Mouse (Mus musculus) kidney, postnatal 0 days (tissue): ENCODE results near the gene Cnn1. TPM values are rescaled to one million over a fixed set of nuclear protein-coding genes. Genes with fewer than 3 reads are reported as not detected.
A peak's percentile ranks its signal among the peaks of the same experiment; 100 is the strongest.

Experiments used
- ATAC-seq: fragments of 200-750 bp; cut with Nextera tagmentation; replicated peaks from 2 replicates; pipeline ENCODE4 v1.8.0; 2017; ENCODE audit warnings: low read depth, moderate number of reproducible peaks, moderate TSS enrichment, moderate library complexity; ENCODE audit not compliant: low FRiP score
- DNase-seq: peaks from one replicate; pipeline ENCODE4 v3.0.0-alpha.2; 2016; ENCODE audit warnings: low spot score
- H3K27ac ChIP-seq: fragments of 300-500 bp; sonication (generic); 2 replicates; pipeline ENCODE4 v1.5.1; 2014; ENCODE audit warnings: mild to moderate bottlenecking
- H3K27me3 ChIP-seq: fragments of 300-500 bp; sonication (generic); 2 replicates; pipeline ENCODE4 v1.6.1; 2014; ENCODE audit warnings: low read length, mixed read lengths; ENCODE audit not compliant: insufficient read depth
- H3K36me3 ChIP-seq: fragments of 300-500 bp; sonication (generic); 2 replicates; pipeline ENCODE4 v1.6.1; 2014; ENCODE audit warnings: low read length, mixed read lengths; ENCODE audit not compliant: insufficient read depth
- H3K4me1 ChIP-seq: fragments of 300-500 bp; sonication (generic); replicated peaks from 2 replicates; pipeline ENCODE4 v1.6.1; 2014; ENCODE audit warnings: antibody characterized with exemption, low read length, mixed read lengths; ENCODE audit not compliant: insufficient read depth
- H3K4me2 ChIP-seq: fragments of 300-500 bp; sonication (generic); 2 replicates; pipeline ENCODE4 v1.6.1; 2014; ENCODE audit warnings: mild to moderate bottlenecking, low read length, moderate library complexity, mixed read lengths
- H3K4me3 ChIP-seq: fragments of 300-500 bp; sonication (generic); replicated peaks from 2 replicates; pipeline ENCODE4 v1.5.1; 2014; ENCODE audit warnings: low read depth, low read length
- H3K9ac ChIP-seq: fragments of 300-500 bp; sonication (generic); 2 replicates; pipeline ENCODE4 v1.6.1; 2014; ENCODE audit warnings: low read depth, low read length
- H3K9me3 ChIP-seq: fragments of 300-500 bp; sonication (generic); replicated peaks from 2 replicates; pipeline ENCODE4 v1.6.1; 2016; ENCODE audit warnings: low read length, inconsistent platforms, mixed read lengths
- CTCF ChIP-seq: IDR thresholded peaks from 2 replicates; pipeline ENCODE4 v1.5.1; 2016; ENCODE audit warnings: antibody characterized with exemption, low read depth, mild to moderate bottlenecking, moderate library complexity
- WGBS: fragments of 180-500 bp; shearing (Covaris S2); extraction: QIAGEN DNeasy Blood & Tissue Kit; methylation state at CpG from one replicate; pipeline ENCODE4 v1.1.7; 2014; 5-methylcytosine and 5-hydroxymethylcytosine counted together
- polyA plus RNA-seq: library from polyadenylated mRNA; unstranded; fragments of >200 nt; fragmentation: Nextera tagmentation; extraction: Ambion mirVana; gene quantifications from 2 replicates; pipeline ENCODE4 v1.2.1, GENCODE M21; 2015

Gene Cnn1
- polyA plus RNA-seq, 1 experiment from 2014 or later: 30.8 TPM

DNA sequence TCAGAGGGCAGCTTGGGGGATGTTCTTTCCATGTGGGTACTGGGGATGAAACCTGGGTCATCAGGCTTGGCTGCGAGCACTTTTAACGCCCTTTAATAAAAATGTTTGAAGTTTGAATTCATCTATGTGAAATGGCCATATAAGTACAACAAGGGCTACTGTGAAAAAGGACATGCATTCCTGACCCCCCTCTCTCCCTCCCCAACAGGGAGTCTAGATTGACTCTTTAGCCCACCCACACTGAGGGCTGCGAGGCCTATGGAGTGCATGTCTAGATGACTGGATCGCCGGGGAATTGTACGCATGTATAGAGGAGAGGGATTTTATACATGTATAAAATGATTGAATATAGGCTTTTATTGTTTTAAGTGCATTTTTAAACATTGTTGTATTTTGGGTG lies 13.0 kb upstream of the Cnn1 start:
- no peak for TF ChIP-seq CTCF
- ATAC-seq (no peak), DNase-seq (peak; percentile 56)
- Histone ChIP-seq H3K36me3 (no peaks in the 10 kb centered on the region), H3K27me3 (no peaks in the 10 kb centered on the region), H3K4me3 (peak overlapping the region; percentile 67), H3K9ac (peak overlapping the region; percentile 63), H3K4me1 (no peaks in the 10 kb centered on the region), H3K4me2 (peak overlapping the region; percentile 64), H3K27ac (peak overlapping the region; percentile 77), H3K9me3 (no peaks in the 10 kb centered on the region)
- WGBS: 51% methylated on average over 6 of the region's 6 CpGs

- no peaks in the 10 kb centered on the region for H3K27me3 ChIP-seq
- WGBS: 86% methylated on average over 2 of the region's 2 CpGs
- H3K4me2 ChIP-seq: no peak overlapping the region
- no peak overlapping the region for H3K4me3 ChIP-seq
- TF ChIP-seq CTCF: no peak
- no peak overlapping the region for H3K27ac ChIP-seq
- ATAC-seq (no peak), DNase-seq (no peak)
- no peaks in the 10 kb centered on the region for H3K9me3 ChIP-seq
- H3K9ac ChIP-seq: no peak overlapping the region
- H3K4me1 ChIP-seq: no peaks in the 10 kb centered on the region
- H3K36me3 ChIP-seq: no peaks in the 10 kb centered on the region
Observed at GRCm38 (mm10) chr9:22087034-22087618, 11.9 kb upstream of the Cnn1 start.

- Histone ChIP-seq H3K4me2 (no peak overlapping the region), H3K27ac (no peak overlapping the region), H3K27me3 (no peaks in the 10 kb centered on the region), H3K4me1 (no peaks in the 10 kb centered on the region), H3K4me3 (no peak overlapping the region), H3K9me3 (no peaks in the 10 kb centered on the region), H3K9ac (no peak overlapping the region), H3K36me3 (no peaks in the 10 kb centered on the region)
- WGBS: 94% methylated on average over 7 of the region's 7 CpGs
- no peak for ATAC-seq
- DNase-seq: no peak
- no peak for TF ChIP-seq CTCF
Observed at GRCm38 (mm10) chr9:22089281-22089680, 9.7 kb upstream of the Cnn1 start.

- no peak overlapping the region for H3K4me3 ChIP-seq
- no peak overlapping the region for H3K27ac ChIP-seq
- H3K36me3 ChIP-seq: no peaks in the 10 kb centered on the region
- DNase-seq: no peak
- no peak overlapping the region for H3K9ac ChIP-seq
- no peak for ATAC-seq
- H3K27me3 ChIP-seq: no peaks in the 10 kb centered on the region
- H3K4me1 ChIP-seq: no peaks in the 10 kb centered on the region
- H3K9me3 ChIP-seq: no peaks in the 10 kb centered on the region
- H3K4me2 ChIP-seq: no peak overlapping the region
- 85% methylated on average over 7 of the region's 7 CpGs for WGBS
- no peak for TF ChIP-seq CTCF
Observed at GRCm38 (mm10) chr9:22089986-22090385, 9.0 kb upstream of the Cnn1 start.

DNA sequence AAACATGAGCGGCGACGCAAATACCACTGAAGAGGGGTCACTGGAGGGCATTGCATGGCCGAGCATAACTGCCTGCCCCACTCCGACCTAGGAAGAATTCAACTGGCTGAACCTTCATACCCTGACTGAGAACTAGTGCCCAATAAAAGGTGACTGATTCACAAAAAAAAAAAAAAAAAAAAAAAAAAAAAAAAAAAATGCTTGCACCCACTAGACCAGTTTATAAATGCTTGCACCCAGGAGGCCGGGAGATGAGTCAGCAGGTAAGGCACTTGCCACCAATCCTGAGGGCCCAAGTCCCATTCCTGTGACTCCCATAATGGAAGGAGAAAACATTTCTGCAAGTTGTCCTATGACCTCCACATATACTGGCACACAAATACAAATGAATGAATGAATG lies 6.3 kb upstream of the Cnn1 start:
- no peak for DNase-seq
- peaks cover 2% of the 10 kb centered on the region; the same call in 1 of the 2 replicates for H3K27me3 ChIP-seq
- H3K4me3 ChIP-seq: no peak overlapping the region
- WGBS: 77% methylated on average over 6 of the region's 6 CpGs
- H3K36me3 ChIP-seq: no peaks in the 10 kb centered on the region
- no peaks in the 10 kb centered on the region for H3K9me3 ChIP-seq
- no peak for ATAC-seq
- H3K9ac ChIP-seq: no peak overlapping the region
- H3K27ac ChIP-seq: no peak overlapping the region
- no peak overlapping the region for H3K4me2 ChIP-seq
- 0 out of 2 replicates have a peak, but pooled peaks cover 4% of the 10 kb centered on the region for H3K4me1 ChIP-seq
- no peak for TF ChIP-seq CTCF

DNA sequence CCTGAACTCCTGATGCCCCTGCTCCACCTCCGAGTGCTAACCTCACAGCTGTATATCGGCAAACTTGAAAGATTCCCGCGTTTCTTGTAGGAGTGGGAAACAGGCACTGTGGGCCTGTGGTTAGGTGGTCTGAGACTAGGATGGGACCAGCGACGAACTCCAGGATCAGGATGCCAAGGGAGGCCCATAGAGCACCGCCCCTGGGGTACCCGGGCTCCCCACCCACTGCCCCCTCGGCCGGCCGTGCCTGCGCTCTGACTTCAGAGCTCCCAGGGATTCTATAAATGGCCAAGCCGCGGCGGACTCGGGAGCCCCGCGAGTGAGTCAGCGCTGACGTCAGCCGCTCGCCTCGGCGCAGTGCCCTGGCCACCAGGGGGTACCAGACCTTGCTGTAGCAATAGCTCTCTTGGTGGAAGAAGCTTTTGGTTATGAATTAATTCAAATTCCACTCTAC lies 3.1 kb upstream of the Cnn1 start:
- WGBS: 1% methylated on average over 24 of the region's 24 CpGs
- DNase-seq (peak; percentile 70), ATAC-seq (peak; percentile 78)
- peak overlapping the region; percentile 27 for H3K4me3 ChIP-seq
- peak overlapping the region; percentile 73 for H3K4me2 ChIP-seq
- 0 out of 2 replicates have a peak, but pooled peaks cover 4% of the 10 kb centered on the region for H3K4me1 ChIP-seq
- H3K27ac ChIP-seq: no peak overlapping the region
- H3K9ac ChIP-seq: peak overlapping the region; percentile 51
- H3K36me3 ChIP-seq: no peaks in the 10 kb centered on the region
- peaks cover 17% of the 10 kb centered on the region for H3K27me3 ChIP-seq
- H3K9me3 ChIP-seq: no peaks in the 10 kb centered on the region
- peak; percentile 81 for TF ChIP-seq CTCF
